Mouse (Mus musculus) myocyte (in vitro differentiated cells): Measurements from ENCODE around the gene Clptm1. TPM values are rescaled to one million over a fixed set of nuclear protein-coding genes. Genes with fewer than 3 reads are reported as not detected.

ENCODE experiments used
- H3K27me3 ChIP-seq: one replicate; pipeline ENCODE4 v1.6.1; 2011; ENCODE audit not compliant: control insufficient read depth, insufficient read depth, insufficient read length
- H3K36me3 ChIP-seq: one replicate; pipeline ENCODE4 v1.6.1; 2011; ENCODE audit not compliant: control insufficient read depth, insufficient read depth
- H3K4me2 ChIP-seq: one replicate; pipeline ENCODE4 v1.6.1; 2011; ENCODE audit warnings: low read depth, control low read depth
- H3K4me3 ChIP-seq: one replicate; pipeline ENCODE4 v1.5.1; 2011; ENCODE audit warnings: mild to moderate bottlenecking, control low read depth, moderate library complexity
- H3K79me2 ChIP-seq: one replicate; pipeline ENCODE4 v1.6.1; 2011; ENCODE audit not compliant: control insufficient read depth, insufficient read depth
- H3ac ChIP-seq: one replicate; pipeline ENCODE4 v1.6.1; 2011; ENCODE audit not compliant: control insufficient read depth, insufficient read length
- CEBPB ChIP-seq: IDR thresholded peaks from 2 replicates; pipeline ENCODE4 v1.6.1; 2011; ENCODE audit warnings: mild to moderate bottlenecking, moderate library complexity; ENCODE audit not compliant: poor library complexity, insufficient read depth, severe bottlenecking
- E2F4 ChIP-seq: IDR thresholded peaks from one replicate; pipeline ENCODE4 v1.6.1; 2011; ENCODE audit warnings: mild to moderate bottlenecking, control low read depth, moderate library complexity; ENCODE audit not compliant: insufficient read depth
- MAX ChIP-seq: IDR thresholded peaks from one replicate; pipeline ENCODE4 v1.6.1; 2011; ENCODE audit warnings: low read depth, mild to moderate bottlenecking, control low read depth
- MYOD1 ChIP-seq, 3 experiments: IDR thresholded peaks; one replicate each; pipeline ENCODE4 v1.6.1; 2011; ENCODE audit warnings: control low read depth in 2 of 3, low read depth in 2 of 3, mild to moderate bottlenecking in 2 of 3, moderate library complexity in 1 of 3; ENCODE audit not compliant: insufficient read length in 2 of 3, control insufficient read depth in 1 of 3
- MYOG ChIP-seq, 3 experiments: IDR thresholded peaks; one replicate each; pipeline ENCODE4 v1.6.1; 2011; ENCODE audit warnings: control low read depth in 2 of 3, low read depth in 2 of 3, mild to moderate bottlenecking in 2 of 3; ENCODE audit not compliant: insufficient read length in 2 of 3, control insufficient read depth in 1 of 3, insufficient read depth in 1 of 3
- POLR2A ChIP-seq: IDR thresholded peaks from one replicate; pipeline ENCODE4 v1.6.1; 2011; ENCODE audit warnings: low read depth, mild to moderate bottlenecking, control low read depth, moderate library complexity; ENCODE audit not compliant: insufficient read length
- POLR2AphosphoS2 ChIP-seq: IDR thresholded peaks from one replicate; pipeline ENCODE4 v1.6.1; 2011; ENCODE audit warnings: low read depth, control low read depth; ENCODE audit not compliant: insufficient read length
- REST ChIP-seq: IDR thresholded peaks from one replicate; pipeline ENCODE4 v1.6.1; 2011; ENCODE audit warnings: mild to moderate bottlenecking, control low read depth, moderate library complexity; ENCODE audit not compliant: insufficient read depth, insufficient read length
- SRF ChIP-seq: IDR thresholded peaks from one replicate; pipeline ENCODE4 v1.6.1; 2011; ENCODE audit warnings: low read depth; ENCODE audit not compliant: control insufficient read depth, insufficient read length
- TCF12 ChIP-seq: IDR thresholded peaks from one replicate; pipeline ENCODE4 v1.6.1; 2011; ENCODE audit warnings: mild to moderate bottlenecking, control low read depth; ENCODE audit not compliant: poor library complexity, insufficient read depth, severe bottlenecking
- TCF3 ChIP-seq: IDR thresholded peaks from one replicate; pipeline ENCODE4 v1.6.1; 2011; ENCODE audit warnings: low read depth, control low read depth; ENCODE audit not compliant: insufficient read length
- USF1 ChIP-seq: IDR thresholded peaks from one replicate; pipeline ENCODE4 v1.6.1; 2011; ENCODE audit warnings: low read depth, mild to moderate bottlenecking, control low read depth, moderate library complexity
- polyA plus RNA-seq: library from polyadenylated mRNA; unstranded; fragments of >200 nt; fragmentation: generic; extraction: Trizol; gene quantifications from one replicate; pipeline ENCODE4 v1.2.1, GENCODE M21; 2012; ENCODE audit warnings: missing spikeins

Clptm1 gene
- polyA plus RNA-seq, 1 experiment, result 126 TPM

DNA sequence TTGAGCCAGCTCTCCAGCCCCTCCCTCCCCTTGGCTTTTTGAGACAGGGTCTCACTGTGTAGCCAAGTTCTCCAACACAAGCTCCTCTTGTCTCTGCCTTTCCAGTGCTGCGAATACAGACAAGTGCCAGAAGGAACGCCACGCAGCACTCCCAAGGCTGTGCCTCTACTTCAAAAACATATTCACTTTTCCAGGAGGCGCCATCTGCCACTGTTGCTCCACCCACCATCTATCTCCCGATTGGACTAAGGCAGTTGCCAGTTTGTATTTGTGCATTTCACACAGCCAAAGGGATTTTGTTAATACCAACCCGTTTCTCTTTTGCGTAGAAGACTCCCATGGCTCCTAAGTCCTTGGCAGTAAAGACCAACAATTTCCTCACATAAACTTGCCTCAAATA is 44.0 kb downstream of the Clptm1 start:
- no peaks in the 10 kb centered on the region for H3K27me3 ChIP-seq
- no peaks in the 10 kb centered on the region for H3K79me2 ChIP-seq
- no peak overlapping the region for H3K4me2 ChIP-seq
- H3K36me3 ChIP-seq, result peaks cover 4% of the 10 kb centered on the region
- no peak overlapping the region for H3ac ChIP-seq
- TF ChIP-seq SRF, result no peak
- no peak overlapping the region for H3K4me3 ChIP-seq

GRCm38 (mm10) chr7:19619004-19619801 is 45.6 kb downstream of the Clptm1 start:
- Histone ChIP-seq H3K4me2 (no peak overlapping the region), H3ac (no peak overlapping the region), H3K4me3 (no peak overlapping the region), H3K79me2 (no peaks in the 10 kb centered on the region), H3K36me3 (peaks cover 4% of the 10 kb centered on the region), H3K27me3 (no peaks in the 10 kb centered on the region)
- TF ChIP-seq POLR2AphosphoS2 (peak; percentile 67), MYOD1 (IDR thresholded peaks at IDR 0.05; ENCODE audit: control insufficient read depth in 1 of 3, insufficient read length in 2 of 3, low read depth in 2 of 3) (no peak)

DNA sequence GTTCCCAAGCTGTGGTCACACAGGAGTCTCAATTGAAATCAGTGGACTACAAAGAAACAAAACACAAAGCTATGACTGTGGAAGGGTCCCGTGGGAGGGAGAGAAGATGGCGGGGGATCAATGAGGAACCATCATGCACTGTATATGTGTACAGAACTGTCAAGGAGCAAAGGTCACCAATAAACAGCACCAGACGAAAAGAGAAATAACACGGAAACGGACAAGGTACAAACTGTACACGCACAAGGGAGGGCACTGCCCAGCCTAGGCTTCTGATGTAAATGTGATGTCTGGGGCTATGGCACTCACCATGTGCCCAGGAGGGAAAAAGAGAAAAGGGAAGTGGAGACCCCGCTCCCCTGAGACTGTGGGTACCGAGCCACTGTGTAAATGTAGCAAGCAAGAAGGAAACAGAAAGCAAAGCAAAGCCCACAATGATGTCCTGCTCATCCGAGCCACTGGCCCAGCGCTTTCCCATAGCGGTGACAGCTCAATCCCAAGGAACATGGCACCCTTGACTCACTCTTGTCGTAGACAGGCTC is 49.7 kb downstream of the Clptm1 start:
- H3K4me3 ChIP-seq, result no peak overlapping the region
- no peaks in the 10 kb centered on the region for H3K27me3 ChIP-seq
- H3ac ChIP-seq, result no peak overlapping the region
- no peak for TF ChIP-seq TCF12
- no peak for TF ChIP-seq E2F4
- no peak for TF ChIP-seq REST
- H3K4me2 ChIP-seq, result no peak overlapping the region
- H3K36me3 ChIP-seq, result peaks cover 13% of the 10 kb centered on the region
- H3K79me2 ChIP-seq, result no peaks in the 10 kb centered on the region

DNA sequence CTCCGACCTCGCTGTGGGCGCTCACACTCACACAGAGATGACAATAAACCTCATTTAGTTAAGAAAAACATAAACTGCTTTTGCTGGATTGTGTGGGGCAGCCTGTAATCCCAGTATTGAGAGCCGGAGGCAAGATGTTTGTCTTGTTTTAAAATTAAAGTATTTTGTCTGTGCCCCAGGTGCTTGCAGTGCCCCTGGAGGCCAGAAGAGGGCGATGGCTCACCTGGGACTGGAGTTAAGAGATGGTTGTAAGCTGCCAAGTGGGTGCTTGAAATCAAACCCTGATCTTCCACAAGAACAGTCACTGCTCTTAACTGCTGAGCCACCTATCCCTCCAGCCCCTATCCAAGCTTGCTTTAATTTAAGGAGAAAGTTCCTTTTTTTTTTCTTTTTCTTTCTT is 53.9 kb downstream of the Clptm1 start:
- TF ChIP-seq TCF12 (no peak), E2F4 (no peak), REST (no peak), CEBPB (no peak), TCF3 (no peak), MAX (no peak), MYOG (IDR thresholded peaks at IDR 0.05; ENCODE audit: control insufficient read depth in 1 of 3, insufficient read depth in 1 of 3, insufficient read length in 2 of 3, low read depth in 2 of 3) (no peak), SRF (no peak), POLR2AphosphoS2 (no peak), MYOD1 (IDR thresholded peaks at IDR 0.05; ENCODE audit: control insufficient read depth in 1 of 3, insufficient read length in 2 of 3, low read depth in 2 of 3) (no peak), POLR2A (no peak), USF1 (no peak)
- Histone ChIP-seq H3K4me3 (no peak overlapping the region), H3K79me2 (no peaks in the 10 kb centered on the region), H3K4me2 (no peak overlapping the region), H3ac (no peak overlapping the region), H3K36me3 (peaks cover 10% of the 10 kb centered on the region), H3K27me3 (no peaks in the 10 kb centered on the region)

DNA sequence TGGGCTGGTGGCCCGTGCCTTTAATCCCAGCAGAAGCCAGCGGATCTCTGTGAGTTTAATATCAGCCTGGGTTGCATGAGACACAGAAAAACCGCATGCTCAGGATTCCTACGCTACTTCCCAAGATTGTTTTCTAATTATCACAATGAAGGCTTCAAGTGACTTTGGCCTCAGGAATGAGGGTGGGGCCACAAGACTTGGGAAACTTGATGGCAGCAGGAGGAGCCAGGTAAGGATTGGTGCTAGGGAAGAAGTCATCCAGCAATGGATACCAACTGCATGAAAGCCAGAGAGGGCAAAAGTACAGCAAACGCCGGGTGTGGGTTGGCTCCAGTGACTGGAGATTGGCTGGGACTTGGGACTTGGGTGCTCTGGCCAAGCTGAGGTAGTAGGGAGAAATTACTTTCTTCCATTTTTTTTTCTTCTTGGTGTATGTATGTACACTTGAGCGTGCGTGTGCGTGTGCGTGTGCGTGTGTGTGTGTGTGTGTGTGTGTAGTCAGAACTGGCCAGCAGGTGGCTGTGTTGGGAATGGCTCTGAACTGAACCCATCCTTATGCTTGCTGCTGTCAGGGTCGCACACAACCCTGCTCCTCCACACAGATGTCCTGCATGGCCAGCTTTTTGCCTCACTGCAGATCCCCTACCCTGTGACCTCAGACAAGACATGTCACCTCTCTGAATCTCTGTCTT is 55.0 kb downstream of the Clptm1 start:
- Histone ChIP-seq H3K36me3 (peaks cover 10% of the 10 kb centered on the region), H3ac (no peak overlapping the region), H3K4me2 (no peak overlapping the region), H3K79me2 (no peaks in the 10 kb centered on the region), H3K27me3 (no peaks in the 10 kb centered on the region), H3K4me3 (no peak overlapping the region)
- TF ChIP-seq USF1, result no peak
- TF ChIP-seq POLR2AphosphoS2, result no peak
- TF ChIP-seq CEBPB, result no peak
- TF ChIP-seq SRF, result no peak
- no peak for TF ChIP-seq MYOD1 (IDR thresholded peaks at IDR 0.05; ENCODE audit: control insufficient read depth in 1 of 3, insufficient read length in 2 of 3, low read depth in 2 of 3)
- TF ChIP-seq REST, result no peak
- no peak for TF ChIP-seq E2F4
- TF ChIP-seq MYOG (IDR thresholded peaks at IDR 0.05; ENCODE audit: control insufficient read depth in 1 of 3, insufficient read depth in 1 of 3, insufficient read length in 2 of 3, low read depth in 2 of 3), result no peak
- no peak for TF ChIP-seq TCF12
- TF ChIP-seq POLR2A, result no peak
- no peak for TF ChIP-seq TCF3
- no peak for TF ChIP-seq MAX
